Mouse (Mus musculus) cerebral cortex, adult 2 months (tissue): ENCODE results near the gene Rhbdf1.

ENCODE experiments used
- WGBS: fragments of 180-500 bp; shearing (Covaris S2); methylation state at CpG from one replicate; pipeline ENCODE4 v1.1.7; 2018; 5-methylcytosine and 5-hydroxymethylcytosine counted together

Gene Rhbdf1

DNA sequence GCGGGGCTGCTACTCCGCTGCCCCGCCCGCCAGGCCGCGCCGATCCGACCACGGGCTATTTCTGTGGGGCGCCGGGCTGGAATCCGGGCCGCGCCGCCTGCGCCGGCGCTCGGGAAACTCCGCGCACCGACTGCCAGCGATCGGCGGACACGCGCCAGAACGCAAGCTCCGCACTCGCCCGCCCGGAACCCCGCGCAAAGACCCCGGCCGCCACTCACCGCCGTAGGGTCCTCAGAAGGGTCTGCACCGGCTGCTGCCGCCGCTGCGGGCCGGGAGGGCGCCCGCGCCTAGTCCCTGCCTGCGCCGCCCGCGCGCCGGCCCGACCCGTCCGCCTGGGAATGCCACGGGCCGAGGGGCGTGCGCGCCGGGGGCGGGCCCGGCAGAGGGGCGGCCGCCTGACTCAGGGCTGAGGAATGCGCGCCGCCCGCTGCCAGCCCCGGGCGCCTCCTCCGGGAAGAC lies at the start of gene Rhbdf1:
Gene Rhbdf1, minus strand, starts transcription at position 350 of the 459 bp plus-strand sequence.
- under 1% methylated on average over 71 of the region's 72 CpGs for WGBS

DNA sequence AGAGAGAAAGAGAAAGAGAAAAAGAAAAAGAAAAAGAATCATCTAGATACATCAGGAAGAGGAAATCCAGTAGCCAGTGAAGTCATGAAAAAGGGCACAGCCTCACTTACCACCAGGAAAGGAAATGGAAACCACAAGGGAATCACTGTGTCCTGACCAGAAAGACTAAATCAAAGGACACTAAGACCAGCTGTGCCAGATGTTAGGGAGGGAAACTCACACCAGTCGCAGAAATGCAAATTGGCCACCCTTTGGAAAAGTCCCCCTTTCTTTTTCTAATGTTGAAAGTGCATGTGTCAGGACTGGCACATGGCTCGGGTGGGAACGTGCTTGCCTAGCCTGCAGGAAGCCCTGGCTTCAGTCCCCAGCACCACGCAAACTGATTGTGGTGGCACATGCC lies 49.1 kb upstream of the Rhbdf1 start:
- 51% methylated on average over 4 of the region's 4 CpGs for WGBS

DNA sequence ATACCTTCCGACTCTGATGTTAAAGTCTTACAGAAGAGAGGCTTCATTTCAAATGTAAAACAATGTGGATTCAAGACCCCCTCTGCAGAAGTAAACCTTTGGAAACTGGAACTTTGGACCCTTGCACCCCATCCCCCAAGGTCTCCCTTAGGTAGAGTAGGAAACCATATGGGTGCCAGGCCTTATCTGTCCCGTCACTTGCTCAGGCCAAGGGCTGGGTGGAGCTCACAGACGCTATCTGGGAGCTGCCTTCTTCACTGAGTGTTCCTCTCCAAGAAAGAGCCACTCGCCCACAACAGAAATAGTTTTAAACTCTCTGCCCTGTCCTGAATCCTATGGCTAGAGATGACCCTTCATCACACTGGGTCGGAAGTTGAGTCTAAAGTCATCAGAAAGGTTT lies 46.9 kb upstream of the Rhbdf1 start:
- 86% methylated on average over 5 of the region's 5 CpGs for WGBS

DNA sequence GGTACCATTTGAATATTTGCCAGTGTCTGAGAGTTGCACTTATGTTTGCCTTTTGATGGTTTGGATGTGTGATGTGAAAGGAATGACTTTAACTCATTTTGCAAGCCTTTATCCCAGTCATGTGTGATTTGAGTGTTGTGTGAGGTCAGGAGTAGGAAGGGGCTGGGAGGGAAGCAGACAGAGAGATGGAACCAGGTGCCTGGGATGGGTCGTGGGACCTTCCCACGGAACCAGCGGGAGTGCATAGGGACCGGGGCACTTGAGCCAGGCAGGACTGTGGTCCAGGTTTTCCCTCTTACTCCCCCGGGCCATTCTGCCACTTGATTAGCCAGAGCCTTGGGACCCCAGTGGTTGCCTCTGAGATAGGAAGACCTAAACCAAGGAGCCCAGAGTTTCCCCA lies 45.9 kb upstream of the Rhbdf1 start:
- 22% methylated on average over 5 of the region's 5 CpGs for WGBS

DNA sequence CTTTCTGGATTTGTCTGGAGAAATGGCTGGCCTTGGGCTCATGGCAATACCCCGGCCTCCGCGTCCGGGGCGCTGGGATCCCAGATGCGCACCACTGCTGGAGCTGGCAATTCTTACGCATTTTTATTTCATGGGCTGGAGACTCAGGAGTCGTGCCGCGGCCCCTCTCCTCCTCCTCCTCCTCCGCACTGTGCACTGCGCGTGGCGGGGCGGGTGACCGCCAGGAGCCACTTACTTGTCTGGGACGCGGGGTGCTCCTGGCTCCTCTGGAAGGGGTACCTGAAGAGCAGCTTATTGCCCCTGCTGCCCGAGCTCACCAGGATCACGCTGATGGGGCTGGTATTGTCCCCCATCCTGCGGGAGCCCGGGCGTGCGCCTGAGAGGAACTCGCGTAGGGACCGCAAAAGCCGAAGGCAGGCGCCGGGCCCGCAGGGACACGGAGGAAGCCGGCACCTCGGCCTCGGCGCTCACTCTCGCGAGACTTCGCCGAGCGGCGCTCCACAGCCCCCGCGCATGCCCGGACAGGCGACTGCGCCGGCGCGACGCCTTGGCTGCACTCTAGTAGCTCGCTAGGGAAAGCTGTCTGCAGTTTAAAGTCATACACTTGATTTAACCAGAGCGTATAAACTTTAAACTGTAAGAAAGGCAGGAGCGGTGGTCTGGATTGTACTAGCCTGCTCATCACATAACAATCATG lies 45.2 kb upstream of the Rhbdf1 start, which contains the start of gene Nprl3:
Gene Nprl3, minus strand, starts transcription at position 520 of the 697 bp plus-strand sequence.
- WGBS = under 1% methylated on average over 54 of the region's 54 CpGs

DNA sequence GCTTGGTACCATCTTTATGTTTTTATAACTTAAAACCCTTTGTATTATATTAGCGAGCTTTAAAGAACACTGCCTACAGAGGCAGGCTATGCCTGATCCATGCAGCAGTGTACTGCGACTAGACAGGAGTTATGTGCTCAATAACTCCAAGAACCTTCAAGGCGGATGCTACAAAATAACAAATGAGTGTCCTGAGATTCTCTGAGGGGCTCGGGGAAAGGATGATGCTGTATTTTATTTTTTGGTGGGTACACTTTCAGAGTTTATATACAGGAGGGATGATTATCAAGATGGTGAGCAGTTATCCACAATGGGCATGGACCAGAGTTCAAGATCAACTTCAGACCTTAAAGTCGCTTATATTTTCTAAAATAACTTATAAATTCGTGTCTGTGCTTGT lies 44.7 kb upstream of the Rhbdf1 start:
- 15% methylated on average over 6 of the region's 6 CpGs for WGBS

DNA sequence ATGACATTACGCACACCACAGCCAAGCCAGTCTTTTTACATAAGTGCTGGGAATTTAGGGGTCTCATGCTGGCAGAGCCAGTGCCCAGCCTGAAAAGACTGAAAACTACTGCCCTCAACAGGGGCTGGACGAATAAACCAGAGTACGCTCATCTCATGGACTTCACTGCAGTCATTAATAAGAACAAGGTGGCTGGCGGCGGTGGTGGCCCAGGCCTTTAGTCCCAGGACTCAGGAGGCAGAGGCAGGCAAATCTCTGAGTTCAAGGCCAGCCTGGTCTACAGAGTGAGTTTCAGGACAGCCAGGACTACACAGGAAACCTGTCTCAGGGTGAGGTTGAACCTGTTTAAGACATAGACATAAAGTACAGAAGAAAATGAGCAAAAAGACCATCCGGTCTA lies 44.1 kb upstream of the Rhbdf1 start:
- WGBS = 87% methylated on average over 6 of the region's 6 CpGs

DNA sequence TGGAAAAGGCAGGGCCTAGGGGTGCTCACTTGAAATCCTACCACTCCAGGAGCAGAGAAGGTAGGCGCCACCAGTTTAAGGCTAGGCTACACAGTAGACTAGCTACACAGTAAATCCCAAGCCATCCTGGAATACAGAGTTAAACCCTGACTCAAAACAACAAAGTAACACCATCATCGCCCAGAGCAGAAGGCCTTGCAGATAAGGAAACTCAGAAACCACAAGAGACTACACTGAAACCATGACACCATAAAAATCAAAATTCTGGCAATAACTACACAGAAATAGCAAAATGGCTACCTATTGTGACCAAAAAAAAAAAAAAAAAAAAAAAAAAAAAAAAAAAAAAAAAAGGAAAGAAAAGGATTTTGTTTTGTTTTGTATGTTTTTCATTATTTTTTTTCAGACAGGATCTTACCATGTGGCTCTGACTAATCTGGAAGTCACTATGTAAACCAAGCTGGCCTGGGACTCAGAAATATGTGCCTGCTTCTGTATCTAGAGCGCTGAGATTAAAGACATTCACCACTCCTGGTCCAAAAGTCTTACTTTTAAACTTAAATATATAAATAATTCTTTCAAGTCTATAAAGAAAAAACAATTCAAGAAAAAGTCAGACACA lies 43.1 kb upstream of the Rhbdf1 start:
- 83% methylated on average over 3 of the region's 3 CpGs for WGBS

DNA sequence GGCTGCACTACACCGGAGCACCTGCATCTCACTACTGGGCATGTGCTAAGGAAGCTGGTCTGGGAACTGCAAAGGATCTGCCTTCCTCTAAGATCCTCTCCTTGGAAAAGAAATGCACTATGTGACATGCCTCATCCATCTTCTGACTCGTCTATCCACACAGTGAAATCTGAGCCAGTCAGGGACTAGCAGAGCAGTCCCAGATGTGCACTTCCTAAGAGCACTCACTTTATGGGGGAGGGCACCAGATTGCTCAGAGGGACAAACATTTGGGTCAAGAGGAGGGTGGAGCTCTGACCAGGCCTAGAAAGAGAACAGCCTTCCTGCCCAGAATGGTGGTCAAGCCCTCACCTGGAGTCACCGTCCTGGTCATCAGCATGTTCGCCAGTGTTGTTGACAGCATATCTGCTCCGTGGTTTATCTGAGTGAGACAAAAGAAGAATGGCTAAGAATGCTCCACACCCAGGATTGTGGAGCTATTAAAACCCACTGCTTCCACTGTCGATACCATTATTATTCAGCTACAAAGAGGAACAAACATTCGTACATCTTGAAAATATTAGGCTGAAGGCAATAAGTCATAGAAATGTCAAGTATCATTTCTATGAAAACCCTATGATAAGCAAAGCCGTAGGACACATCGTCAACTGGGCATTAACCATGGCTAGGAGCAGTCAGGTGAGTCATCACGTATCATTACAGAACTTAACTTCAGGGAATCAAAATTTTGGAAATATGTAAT lies 40.7 kb upstream of the Rhbdf1 start:
- 92% methylated on average over 10 of the region's 10 CpGs for WGBS

DNA sequence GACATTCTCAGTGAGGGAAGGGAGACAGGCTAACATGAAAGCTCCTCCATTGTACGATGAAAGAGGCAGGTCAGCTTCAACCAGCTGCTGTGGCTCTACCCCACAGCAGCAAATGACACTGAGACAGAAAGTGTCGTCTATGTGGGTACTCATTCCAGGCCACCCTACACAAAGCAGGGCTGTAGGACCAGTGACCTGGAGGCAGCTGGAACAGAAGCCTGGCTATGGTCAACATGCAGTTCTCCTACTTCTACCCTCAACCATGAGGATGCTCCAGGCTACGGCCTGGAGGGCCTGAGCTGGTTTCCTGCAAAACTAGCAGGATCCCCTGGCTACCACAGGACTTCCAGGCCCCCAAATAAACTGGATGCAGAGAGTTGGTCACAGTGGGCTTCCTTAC lies 34.5 kb upstream of the Rhbdf1 start:
- WGBS = 91% methylated on average over 3 of the region's 3 CpGs

DNA sequence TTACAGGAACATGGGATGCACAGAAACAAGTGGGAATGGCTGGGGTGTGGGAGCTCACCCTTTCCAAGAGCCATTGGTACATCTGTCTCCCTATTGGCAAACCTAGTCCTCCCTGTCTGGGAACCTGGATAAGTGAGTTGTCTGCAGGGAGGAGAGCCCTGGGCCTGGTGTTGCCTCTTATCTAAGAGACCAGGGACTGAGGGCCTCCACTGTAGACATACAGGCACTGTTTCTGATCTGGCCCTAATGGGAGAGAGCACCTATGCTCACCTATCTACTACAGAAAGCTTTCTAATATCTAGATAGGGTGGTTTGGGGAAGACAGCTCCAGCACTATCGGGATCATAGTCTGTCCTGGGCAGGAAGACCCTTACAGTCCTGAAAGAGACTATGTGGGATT lies 34.0 kb upstream of the Rhbdf1 start:
- WGBS = 98% methylated on average over 1 of the region's 1 CpGs

DNA sequence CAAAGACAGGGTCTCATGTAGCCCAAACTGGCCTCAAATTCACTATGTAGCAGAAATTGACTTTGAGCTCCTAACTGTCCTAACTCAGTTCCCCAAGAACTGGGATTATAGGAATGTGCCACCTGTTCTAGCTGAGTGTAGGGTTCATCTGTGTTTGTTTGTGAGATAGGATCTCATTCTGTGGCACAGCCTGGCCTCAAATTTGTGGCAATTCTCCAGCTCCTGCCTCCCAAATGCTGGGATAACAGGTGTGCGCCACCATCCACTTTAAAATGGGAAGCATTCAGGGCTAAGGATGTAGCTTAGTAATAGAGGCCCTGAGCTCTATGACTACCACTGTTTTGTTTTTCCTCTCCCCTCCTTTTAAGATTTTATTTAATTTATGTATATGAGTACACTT lies 31.0 kb upstream of the Rhbdf1 start:
- 100% methylated on average over 1 of the region's 1 CpGs for WGBS

DNA sequence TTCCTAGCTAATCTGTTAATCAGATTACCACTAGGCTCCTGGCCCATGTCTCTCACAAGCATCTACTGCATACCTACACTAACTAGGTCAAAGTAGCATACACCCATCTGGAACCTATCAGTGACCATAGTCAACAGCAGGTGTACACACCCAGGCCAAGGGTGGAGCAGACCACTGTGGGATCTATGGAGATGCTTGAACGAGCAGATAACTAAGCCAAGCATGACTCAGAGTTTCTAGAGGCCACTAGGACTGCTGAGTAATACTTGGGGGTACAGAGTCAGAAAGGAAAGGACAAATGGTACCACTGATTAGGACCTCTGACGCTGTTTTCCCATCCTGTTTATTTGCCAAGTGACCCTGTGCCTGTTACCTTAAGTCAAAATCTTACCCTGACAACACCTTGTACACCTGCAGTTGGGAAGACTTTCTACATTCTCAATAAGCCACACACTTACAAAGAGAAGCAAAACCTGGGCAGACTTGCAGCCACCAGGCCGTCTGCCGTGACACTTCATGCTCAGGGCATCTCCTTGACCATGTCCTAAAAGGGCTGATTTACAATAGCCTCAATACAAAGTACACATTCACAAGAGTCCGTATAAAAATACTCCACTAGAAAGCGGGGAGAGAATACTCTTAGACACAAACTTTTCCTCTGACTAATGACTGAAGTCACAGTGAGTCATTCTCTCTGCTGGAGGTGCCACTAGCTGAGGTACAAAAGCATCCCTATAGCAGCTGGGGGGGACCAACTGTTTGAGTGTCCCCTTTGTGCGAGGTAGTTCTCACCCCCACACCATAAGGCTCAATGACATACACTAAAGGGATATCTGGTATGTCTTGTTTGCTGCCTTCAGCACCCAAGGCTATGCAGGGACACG lies 29.0 kb upstream of the Rhbdf1 start:
- 68% methylated on average over 8 of the region's 8 CpGs for WGBS

DNA sequence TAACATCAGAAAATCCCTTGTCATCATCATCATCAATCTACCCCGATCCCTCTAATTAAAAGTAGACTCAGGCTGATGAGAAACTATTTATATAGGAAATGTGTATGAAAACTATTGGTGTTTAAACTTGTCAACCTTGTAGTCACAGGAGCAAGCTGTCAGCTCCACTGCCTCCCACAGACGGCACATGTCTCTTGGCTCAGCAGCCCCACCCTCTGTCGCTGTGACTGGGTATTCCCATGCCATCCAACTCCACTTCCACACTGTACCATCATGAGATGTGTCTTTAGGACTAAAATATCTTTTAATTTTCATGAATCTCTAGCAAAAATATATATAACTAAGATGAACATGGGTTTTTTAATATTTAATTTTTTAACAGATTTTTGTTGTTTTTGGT lies 26.2 kb upstream of the Rhbdf1 start:
- WGBS = 66% methylated on average over 3 of the region's 3 CpGs

DNA sequence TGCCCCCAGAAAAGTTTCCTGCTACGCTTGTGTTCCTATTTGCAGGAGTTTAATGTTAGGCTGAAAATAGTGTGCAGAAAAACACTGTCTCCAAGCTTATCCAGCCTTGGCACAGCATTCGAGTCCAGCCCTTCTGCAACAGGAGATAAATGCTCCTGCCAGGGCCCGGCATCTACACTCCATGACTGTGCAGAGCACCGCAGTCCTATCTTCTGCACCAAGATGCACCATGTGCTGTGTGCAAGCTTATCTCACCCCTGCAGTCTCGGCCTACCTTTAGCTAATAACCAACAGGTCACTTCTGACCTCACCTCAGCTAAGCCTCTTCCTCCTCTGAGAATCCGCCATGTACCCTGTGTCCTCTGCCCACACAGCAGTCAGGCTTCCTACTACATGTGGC lies 23.5 kb upstream of the Rhbdf1 start:
- WGBS = 73% methylated on average over 6 of the region's 6 CpGs

DNA sequence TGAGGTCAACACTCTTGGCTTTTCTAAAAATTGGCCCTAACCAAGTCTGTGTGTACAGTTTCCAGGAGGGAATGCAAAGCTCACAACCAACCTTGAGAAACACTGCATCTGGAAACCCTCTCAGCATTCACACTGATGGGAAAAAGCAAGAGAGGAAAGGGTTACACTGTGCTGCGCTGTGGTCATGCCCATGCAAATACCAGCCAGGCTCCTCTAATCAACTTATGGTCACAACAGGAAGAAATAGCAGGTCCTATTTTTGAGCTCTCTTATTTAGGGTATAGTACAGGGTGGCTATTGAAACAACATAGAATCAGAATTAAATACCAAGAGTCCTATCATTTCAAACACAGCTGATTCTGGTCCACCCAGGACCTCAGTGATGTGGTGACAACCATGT lies 22.5 kb upstream of the Rhbdf1 start:
- 76% methylated on average over 1 of the region's 1 CpGs for WGBS

DNA sequence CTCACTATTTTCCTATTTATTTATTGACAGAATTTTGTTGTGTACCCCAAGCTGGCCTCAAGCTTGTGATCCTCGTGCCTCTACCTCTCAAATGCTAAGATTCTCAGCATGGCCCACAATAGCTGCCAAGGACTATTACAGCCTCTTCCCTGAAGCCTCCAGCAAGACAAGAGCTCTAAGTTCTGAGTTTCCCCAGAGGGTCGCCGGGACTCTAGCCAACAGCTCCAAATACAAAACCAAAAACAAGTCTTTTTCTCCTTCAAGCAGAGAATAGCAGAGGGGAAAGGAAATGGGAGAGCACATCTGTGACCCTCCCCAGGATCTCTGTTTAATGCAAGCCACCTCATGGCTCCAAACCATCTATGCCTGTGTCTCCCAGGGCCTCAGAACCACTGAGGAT lies 22.0 kb upstream of the Rhbdf1 start:
- 25% methylated on average over 3 of the region's 3 CpGs for WGBS

DNA sequence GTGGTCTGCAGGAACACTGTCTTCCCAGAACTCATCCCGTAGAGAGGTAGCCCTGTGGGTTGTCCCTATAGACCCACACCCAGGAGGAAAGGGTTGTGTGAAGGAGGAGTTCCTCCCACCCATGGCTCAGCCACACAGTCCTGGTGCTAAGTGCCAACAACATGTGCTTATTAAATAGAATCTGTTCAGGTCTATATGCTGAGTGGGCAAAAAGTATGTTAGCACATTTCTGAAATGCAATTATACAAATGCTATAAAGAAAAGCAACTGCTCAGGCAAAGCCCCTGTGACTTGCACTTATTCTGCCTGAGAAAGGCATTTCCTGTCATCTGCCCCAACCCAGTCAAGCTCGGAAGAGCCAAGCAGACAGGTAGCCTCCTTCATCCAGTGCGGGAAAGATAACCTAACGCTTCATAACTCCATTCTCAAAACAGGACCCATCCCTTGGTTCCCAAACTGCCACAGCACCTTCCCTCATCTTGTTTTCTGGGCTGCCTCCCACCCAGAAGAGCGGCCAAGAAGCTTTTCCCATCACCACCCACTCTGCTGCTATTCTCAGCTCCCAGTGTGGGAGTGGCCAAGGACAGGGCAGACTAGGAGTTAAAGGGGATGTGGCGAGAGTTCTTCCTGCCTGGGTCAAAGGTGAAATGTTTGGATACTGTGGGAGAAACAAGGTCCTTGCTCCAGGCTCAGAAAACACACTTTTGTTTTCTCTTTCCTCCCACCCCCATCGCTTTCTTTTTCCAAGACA lies 21.3 kb upstream of the Rhbdf1 start:
- WGBS = 37% methylated on average over 7 of the region's 7 CpGs

DNA sequence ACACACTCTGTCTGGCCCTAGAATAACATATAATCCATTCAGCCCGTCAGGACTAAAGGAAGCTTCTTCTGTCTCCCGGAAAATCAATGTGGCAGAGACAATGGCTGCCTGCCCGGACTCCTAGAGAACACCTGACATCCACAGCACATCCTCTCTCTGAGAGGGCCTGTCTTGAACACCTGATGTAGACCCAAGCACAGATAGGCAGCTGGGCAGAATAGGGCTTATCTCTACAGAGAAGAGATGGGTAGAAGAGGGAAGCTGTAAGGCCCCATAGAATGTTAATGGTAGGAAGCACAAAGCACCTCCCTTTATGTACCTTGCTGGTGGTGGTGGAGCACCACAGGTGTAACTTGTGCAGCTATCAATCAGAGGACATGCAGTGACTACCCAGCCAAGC lies 20.1 kb upstream of the Rhbdf1 start:
- WGBS = 80% methylated on average over 3 of the region's 3 CpGs

DNA sequence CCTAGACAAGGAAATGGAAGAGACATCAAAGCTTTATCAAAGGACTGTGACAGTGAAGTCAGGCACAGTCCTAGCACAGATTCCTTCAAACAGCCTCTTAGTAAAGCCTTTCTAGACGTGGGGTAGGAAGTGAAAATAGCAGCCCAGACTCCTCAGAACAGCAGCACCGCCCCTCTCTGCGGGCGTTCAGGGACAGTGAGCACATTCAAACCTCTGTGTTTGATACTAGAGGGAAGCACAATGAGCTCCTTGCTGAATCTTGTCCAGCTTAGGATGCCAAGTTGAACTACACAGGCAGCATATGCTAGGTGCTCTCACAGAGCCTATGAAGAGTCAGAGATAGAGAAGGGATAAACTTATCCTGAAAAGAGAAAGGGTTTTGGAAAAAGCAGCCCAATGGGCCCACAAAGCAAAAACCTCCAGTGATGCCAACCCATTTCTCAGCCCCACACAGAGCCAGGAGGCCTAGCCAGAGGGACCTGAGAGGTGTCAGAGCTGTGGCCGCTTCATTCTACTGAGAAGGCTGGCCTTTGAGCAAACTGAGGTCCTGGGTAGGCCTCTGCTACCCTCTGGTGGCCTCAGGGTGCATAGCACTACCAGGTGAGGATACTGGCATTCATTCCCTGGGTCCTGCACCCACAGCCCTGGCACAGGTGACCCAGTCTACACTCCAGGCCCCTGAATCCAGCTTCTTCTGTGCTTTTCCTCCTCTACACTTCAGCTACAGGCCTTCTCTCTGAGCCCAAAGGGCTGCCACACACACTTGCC lies 16.2 kb upstream of the Rhbdf1 start:
- 12% methylated on average over 5 of the region's 5 CpGs for WGBS
